Mouse (Mus musculus) layer of hippocampus, adult 9-10 months (tissue): ENCODE measurements around the gene Scarf1.

ENCODE experiments used
- DNase-seq: peaks from one replicate; pipeline ENCODE4 v3.0.0; 2022; ENCODE audit warnings: low spot score

Gene Scarf1

GRCm38 (mm10) chr11:75512301-75513018, 880 bp upstream of the Scarf1 start:
- no peak for DNase-seq

- no peak for DNase-seq
Measured at GRCm38 (mm10) chr11:75515186-75515585, 1.8 kb downstream of the Scarf1 start.

- DNase-seq, result no peak
Measured at GRCm38 (mm10) chr11:75519834-75520633, 6.7 kb downstream of the Scarf1 start.

- no peak for DNase-seq
Measured at GRCm38 (mm10) chr11:75521609-75522008, 8.3 kb downstream of the Scarf1 start.

GRCm38 (mm10) chr11:75522793-75523192, 9.5 kb downstream of the Scarf1 start:
- DNase-seq, result no peak

- DNase-seq, result no peak
Measured at GRCm38 (mm10) chr11:75525531-75526125, 12.3 kb downstream of the Scarf1 start.

GRCm38 (mm10) chr11:75526943-75527342, 13.6 kb downstream of the Scarf1 start:
- no peak for DNase-seq

- DNase-seq, result no peak
Measured at GRCm38 (mm10) chr11:75529771-75530170, 16.4 kb downstream of the Scarf1 start.

- peak; percentile 94 for DNase-seq
Measured at GRCm38 (mm10) chr11:75530325-75530724, 17.0 kb downstream of the Scarf1 start.

- DNase-seq, result no peak
Measured at GRCm38 (mm10) chr11:75530845-75531373, 17.6 kb downstream of the Scarf1 start.

GRCm38 (mm10) chr11:75531469-75532242, 18.3 kb downstream of the Scarf1 start, which contains the start of gene Slc43a2:
Gene Slc43a2 (plus strand): TSS chr11:75531694.
- DNase-seq, result peak; percentile 93

GRCm38 (mm10) chr11:75532340-75533277, 19.3 kb downstream of the Scarf1 start:
- no peak for DNase-seq

GRCm38 (mm10) chr11:75533314-75534015, 20.1 kb downstream of the Scarf1 start:
- DNase-seq, result no peak

GRCm38 (mm10) chr11:75534286-75535033, 21.1 kb downstream of the Scarf1 start:
- no peak for DNase-seq

- no peak for DNase-seq
Measured at GRCm38 (mm10) chr11:75535106-75535795, 21.9 kb downstream of the Scarf1 start.

- DNase-seq, result no peak
Measured at GRCm38 (mm10) chr11:75536255-75537024, 23.1 kb downstream of the Scarf1 start.

GRCm38 (mm10) chr11:75537025-75537414, 23.7 kb downstream of the Scarf1 start:
- no peak for DNase-seq
